Mouse (Mus musculus) lung, adult 2 months (tissue): ENCODE data around the gene Tyw1.

Experiments used
- CTCF ChIP-seq: fragments of 200-500 bp; IDR thresholded peaks from 2 replicates; pipeline ENCODE4 v1.5.1; 2011; ENCODE audit warnings: mild to moderate bottlenecking, low read length, control low read depth; ENCODE audit not compliant: insufficient read depth
- POLR2A ChIP-seq: fragments of 200-500 bp; IDR thresholded peaks from 2 replicates; pipeline ENCODE4 v1.6.1; 2011; ENCODE audit warnings: low read depth, mild to moderate bottlenecking, control low read depth, low read length, borderline replicate concordance; ENCODE audit errors: extremely low read depth

- TF ChIP-seq CTCF (no peak), POLR2A (no peak)
Measured at GRCm38 (mm10) chr5:130325486-130325885, 70.1 kb downstream of the Tyw1 start.
